17 mouse cellular contexts compared by ENCODE assay signal in genomic region chr11:97908634-97909348, GRCm38 (mm10).
"Had no signal": no experiment of that assay in that cellular context is flagged by ENCODE, and none has a peak within 500 bp of the region (broad histone marks: within the 10 kb centered on the region; RNA-seq: fewer than 3 reads in every experiment).

No protein-coding gene starts in this region.

- H3K36me3 ChIP-seq: midbrain, embryonic 12.5 days; neural tube, embryonic 13.5 days; neural tube, embryonic 15.5 days; stomach, embryonic 15.5 days had no signal

- H3K4me1 ChIP-seq: neural tube, embryonic 13.5 days; neural tube, embryonic 15.5 days; stomach, embryonic 15.5 days had no signal

- H3K27me3 ChIP-seq: neural tube, embryonic 13.5 days; neural tube, embryonic 15.5 days; stomach, embryonic 15.5 days had no signal

- H3K27ac ChIP-seq: midbrain, embryonic 12.5 days; neural tube, embryonic 13.5 days; neural tube, embryonic 15.5 days; stomach, embryonic 15.5 days; stomach, postnatal 0 days had no signal

- H3K9ac ChIP-seq: lung, embryonic 14.5 days; midbrain, embryonic 12.5 days; neural tube, embryonic 13.5 days; neural tube, embryonic 15.5 days; stomach, embryonic 15.5 days had no signal

- H3K9me3 ChIP-seq: megakaryocyte, embryonic 14.5 days; midbrain, embryonic 12.5 days; neural tube, embryonic 13.5 days; neural tube, embryonic 15.5 days; stomach, embryonic 15.5 days had no signal

- DNase-seq: lung, adult 18-20 months; lung, embryonic 14.5 days; lung, postnatal 10 days; lung, postnatal 4 days; midbrain, embryonic 14.5 days; retina, postnatal 1 day; right cerebral cortex, postnatal 14 days; thymus, adult 2 months; thymus, postnatal 25 days; thymus, postnatal 4 days had no signal

- H3K4me3 ChIP-seq: megakaryocyte, embryonic 14.5 days; midbrain, embryonic 12.5 days; myocyte; neural tube, embryonic 13.5 days; neural tube, embryonic 15.5 days; stomach, embryonic 15.5 days had no signal

- H3K4me2 ChIP-seq: lung, embryonic 14.5 days; midbrain, embryonic 12.5 days; neural tube, embryonic 13.5 days; neural tube, embryonic 15.5 days; stomach, embryonic 15.5 days had no signal
